Mouse (Mus musculus) kidney, embryonic 14.5 days (tissue): ENCODE measurements around the gene Chmp4b. TPM values are rescaled to one million over a fixed set of nuclear protein-coding genes. Genes with fewer than 3 reads are reported as not detected.

Experiments
- ATAC-seq: fragments of 200-750 bp; cut with Nextera tagmentation; 2 replicates; pipeline ENCODE4 v1.8.0; 2017; ENCODE audit warnings: moderate number of reproducible peaks, mild to moderate bottlenecking, moderate TSS enrichment, moderate library complexity; ENCODE audit not compliant: low FRiP score, low TSS enrichment
- H3K27ac ChIP-seq: fragments of 300-500 bp; sonication (generic); 2 replicates; pipeline ENCODE4 v1.5.1; 2014; ENCODE audit warnings: low read depth, mild to moderate bottlenecking, low read length, moderate library complexity, mixed read lengths
- H3K27me3 ChIP-seq: fragments of 300-500 bp; sonication (generic); 2 replicates; pipeline ENCODE4 v1.6.1; 2014; ENCODE audit warnings: mild to moderate bottlenecking, low read length; ENCODE audit not compliant: control insufficient read depth, insufficient read depth
- H3K36me3 ChIP-seq: fragments of 300-500 bp; sonication (generic); 2 replicates; pipeline ENCODE4 v1.6.1; 2014; ENCODE audit warnings: low read length, mixed read lengths; ENCODE audit not compliant: control insufficient read depth, insufficient read depth
- H3K4me1 ChIP-seq: fragments of 300-500 bp; sonication (generic); 2 replicates; pipeline ENCODE4 v1.6.1; 2014; ENCODE audit warnings: low read length, mixed read lengths; ENCODE audit not compliant: control insufficient read depth, insufficient read depth
- H3K4me2 ChIP-seq: fragments of 300-500 bp; sonication (generic); replicated peaks from 2 replicates; pipeline ENCODE4 v1.6.1; 2014; ENCODE audit warnings: low read depth, mild to moderate bottlenecking, low read length
- H3K4me3 ChIP-seq: fragments of 300-500 bp; sonication (generic); 2 replicates; pipeline ENCODE4 v1.5.1; 2014; ENCODE audit warnings: mild to moderate bottlenecking, low read length
- H3K9ac ChIP-seq: fragments of 300-500 bp; sonication (generic); 2 replicates; pipeline ENCODE4 v1.6.1; 2014; ENCODE audit warnings: low read depth, mild to moderate bottlenecking, low read length, moderate library complexity
- H3K9me3 ChIP-seq: fragments of 300-500 bp; sonication (generic); 2 replicates; pipeline ENCODE4 v1.6.1; 2016; ENCODE audit warnings: low read length; ENCODE audit not compliant: control insufficient read depth
- WGBS: fragments of 180-500 bp; shearing (Covaris S2); extraction: QIAGEN DNeasy Blood & Tissue Kit; methylation state at CpG from one replicate; pipeline ENCODE4 v1.1.7; 2014; 5-methylcytosine and 5-hydroxymethylcytosine counted together
- polyA plus RNA-seq: library from polyadenylated mRNA; unstranded; fragments of >200 nt; fragmentation: Nextera tagmentation; extraction: Ambion mirVana; gene quantifications from 2 replicates; pipeline ENCODE4 v1.2.1, GENCODE M21; 2014

The Chmp4b gene
- polyA plus RNA-seq, 1 experiment from 2014 or later, result 13.9 TPM

DNA sequence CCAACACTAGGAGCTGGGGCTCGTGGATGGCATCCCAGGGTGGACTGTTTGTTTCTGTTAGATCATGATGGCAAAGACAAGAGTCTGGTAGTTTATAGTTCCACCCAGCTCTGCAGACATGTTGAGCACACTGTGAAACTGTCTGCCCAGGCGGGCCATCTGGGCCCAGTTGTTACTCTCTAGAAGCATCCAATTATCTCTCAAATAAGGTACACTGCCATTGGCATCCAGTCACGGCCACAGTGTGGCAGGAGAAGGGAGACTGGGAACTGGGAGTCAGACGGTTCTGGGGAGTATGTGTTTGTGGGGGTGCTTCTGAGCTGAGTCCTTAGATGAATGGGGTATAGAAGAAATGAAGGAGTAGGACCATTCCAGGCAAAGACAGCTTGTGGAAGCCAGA lies 18.6 kb downstream of the Chmp4b start:
- no peak overlapping the region for H3K4me2 ChIP-seq
- no peak overlapping the region for H3K4me3 ChIP-seq
- H3K9me3 ChIP-seq, result no peaks in the 10 kb centered on the region
- no peak for ATAC-seq
- H3K9ac ChIP-seq, result no peak overlapping the region
- peaks cover 5% of the 10 kb centered on the region; the same call in 1 of the 2 replicates for H3K4me1 ChIP-seq
- H3K27me3 ChIP-seq, result no peaks in the 10 kb centered on the region
- 66% methylated on average over 4 of the region's 4 CpGs for WGBS
- H3K27ac ChIP-seq, result no peak overlapping the region
- H3K36me3 ChIP-seq, result no peaks in the 10 kb centered on the region; the same call in 1 of the 2 replicates

GRCm38 (mm10) chr2:154670741-154671140 lies 19.2 kb downstream of the Chmp4b start:
- Histone ChIP-seq H3K27ac (no peak overlapping the region), H3K9ac (no peak overlapping the region)
- 82% methylated on average over 4 of the region's 4 CpGs for WGBS

GRCm38 (mm10) chr2:154674008-154674407 lies 22.5 kb downstream of the Chmp4b start:
- H3K4me2 ChIP-seq, result no peak overlapping the region
- ATAC-seq, result no peak
- H3K27me3 ChIP-seq, result no peaks in the 10 kb centered on the region
- H3K4me1 ChIP-seq, result peaks cover 14% of the 10 kb centered on the region
- no peak overlapping the region for H3K27ac ChIP-seq
- H3K9me3 ChIP-seq, result no peaks in the 10 kb centered on the region
- H3K9ac ChIP-seq, result no peak overlapping the region
- H3K4me3 ChIP-seq, result no peak overlapping the region
- no peaks in the 10 kb centered on the region; the same call in 1 of the 2 replicates for H3K36me3 ChIP-seq
- WGBS, result 66% methylated on average over 4 of the region's 4 CpGs

More at GRCm38 (mm10) chr2:154670741-154671140, 19.2 kb downstream of the Chmp4b start:
- Histone ChIP-seq H3K36me3 (no peaks in the 10 kb centered on the region; the same call in 1 of the 2 replicates), H3K4me2 (no peak overlapping the region), H3K4me1 (peaks cover 5% of the 10 kb centered on the region; the same call in 1 of the 2 replicates), H3K4me3 (no peak overlapping the region), H3K9me3 (no peaks in the 10 kb centered on the region), H3K27me3 (no peaks in the 10 kb centered on the region)
- no peak for ATAC-seq

- Histone ChIP-seq H3K4me3 (no peak overlapping the region), H3K36me3 (no peaks in the 10 kb centered on the region; the same call in 1 of the 2 replicates), H3K9ac (no peak overlapping the region), H3K27ac (peak overlapping the region; percentile 67), H3K4me1 (peaks cover 25% of the 10 kb centered on the region), H3K4me2 (peak overlapping the region; percentile 15; the same call in 1 of the 2 replicates), H3K27me3 (no peaks in the 10 kb centered on the region), H3K9me3 (no peaks in the 10 kb centered on the region)
- 69% methylated on average over 19 of the region's 19 CpGs for WGBS
- no peak; the same call in 1 of the 2 replicates for ATAC-seq
Observed at GRCm38 (mm10) chr2:154676653-154677609, 25.4 kb downstream of the Chmp4b start.

DNA sequence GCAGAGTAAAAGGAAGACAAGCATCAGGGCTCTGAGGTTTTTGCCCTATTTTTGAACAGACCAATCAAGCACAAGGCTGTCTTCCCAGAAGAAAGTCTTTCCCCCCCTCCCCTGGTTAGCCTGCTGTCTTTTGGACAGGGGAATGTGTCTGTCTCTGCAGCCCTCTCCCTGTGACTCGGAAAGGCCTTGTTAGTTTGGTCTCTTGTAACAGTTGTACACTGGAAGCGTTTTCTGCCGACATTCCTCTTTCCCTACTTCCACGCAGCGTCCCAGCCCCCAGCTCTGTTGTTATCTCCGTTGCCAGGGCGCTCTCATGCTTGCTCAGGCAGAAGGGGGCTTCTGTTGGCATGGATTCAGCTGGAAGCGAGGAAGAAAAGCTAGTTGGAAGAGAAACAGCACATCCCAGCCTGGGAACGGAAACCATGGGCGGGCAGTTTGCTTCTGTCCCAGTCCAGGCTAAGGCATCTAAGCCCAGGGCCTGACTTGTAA lies 26.2 kb downstream of the Chmp4b start:
- Histone ChIP-seq H3K27me3 (no peaks in the 10 kb centered on the region), H3K9ac (no peak overlapping the region), H3K4me2 (no peak overlapping the region), H3K36me3 (no peaks in the 10 kb centered on the region; the same call in 1 of the 2 replicates), H3K4me1 (peaks cover 27% of the 10 kb centered on the region), H3K27ac (peak overlapping the region; percentile 67), H3K4me3 (no peak overlapping the region), H3K9me3 (no peaks in the 10 kb centered on the region)
- 50% methylated on average over 10 of the region's 10 CpGs for WGBS
- peak; percentile 54; the same call in 1 of the 2 replicates for ATAC-seq

GRCm38 (mm10) chr2:154678995-154679394 lies 27.5 kb downstream of the Chmp4b start:
- Histone ChIP-seq H3K9ac (no peak overlapping the region), H3K27me3 (no peaks in the 10 kb centered on the region), H3K4me1 (peaks cover 27% of the 10 kb centered on the region), H3K9me3 (no peaks in the 10 kb centered on the region), H3K27ac (no peak overlapping the region), H3K36me3 (no peaks in the 10 kb centered on the region), H3K4me3 (no peak overlapping the region), H3K4me2 (no peak overlapping the region)
- no peak for ATAC-seq
- WGBS, result 80% methylated on average over 3 of the region's 3 CpGs

GRCm38 (mm10) chr2:154680337-154680736 lies 28.8 kb downstream of the Chmp4b start:
- 49% methylated on average over 2 of the region's 2 CpGs for WGBS
- 0 out of 2 replicates have a peak, but pooled peaks have one; percentile 13 for ATAC-seq

GRCm38 (mm10) chr2:154680941-154681340 lies 29.4 kb downstream of the Chmp4b start:
- no peak overlapping the region for H3K4me3 ChIP-seq
- no peaks in the 10 kb centered on the region for H3K27me3 ChIP-seq
- WGBS, result 83% methylated on average over 6 of the region's 6 CpGs
- no peak overlapping the region for H3K9ac ChIP-seq
- no peak for ATAC-seq
- H3K36me3 ChIP-seq, result 0 out of 2 replicates have a peak, but pooled peaks cover 2% of the 10 kb centered on the region
- peaks cover 22% of the 10 kb centered on the region for H3K4me1 ChIP-seq
- no peak overlapping the region for H3K27ac ChIP-seq
- H3K9me3 ChIP-seq, result no peaks in the 10 kb centered on the region
- H3K4me2 ChIP-seq, result no peak overlapping the region

More at GRCm38 (mm10) chr2:154680337-154680736, 28.8 kb downstream of the Chmp4b start:
- H3K4me1 ChIP-seq, result peaks cover 22% of the 10 kb centered on the region
- no peaks in the 10 kb centered on the region for H3K27me3 ChIP-seq
- H3K9me3 ChIP-seq, result no peaks in the 10 kb centered on the region
- 0 out of 2 replicates have a peak, but pooled peaks cover 2% of the 10 kb centered on the region for H3K36me3 ChIP-seq
- H3K9ac ChIP-seq, result no peak overlapping the region
- no peak overlapping the region for H3K4me3 ChIP-seq
- no peak overlapping the region for H3K4me2 ChIP-seq
- H3K27ac ChIP-seq, result no peak overlapping the region
